Mouse (Mus musculus) regulatory T cell (primary cell): ENCODE results near the gene Kif6.

Experiments used
- in situ Hi-C: fragments of 300-600 bp; cut with MboI, MseI; formaldehyde crosslinking; loops from one replicate; pipeline ENCODE4 v1.15.1; 2025; ENCODE audit warnings: high pct_unique_total_duplicates

Kif6 gene

GRCm38 (mm10) chr17:49788187-49788974 lies 173.4 kb downstream of the Kif6 start:
- in situ Hi-C loops, result no loop called here

- in situ Hi-C loops, result no loop called here
These were observed 176.6 kb downstream of the Kif6 start for GRCm38 (mm10) chr17:49791546-49791945.

DNA sequence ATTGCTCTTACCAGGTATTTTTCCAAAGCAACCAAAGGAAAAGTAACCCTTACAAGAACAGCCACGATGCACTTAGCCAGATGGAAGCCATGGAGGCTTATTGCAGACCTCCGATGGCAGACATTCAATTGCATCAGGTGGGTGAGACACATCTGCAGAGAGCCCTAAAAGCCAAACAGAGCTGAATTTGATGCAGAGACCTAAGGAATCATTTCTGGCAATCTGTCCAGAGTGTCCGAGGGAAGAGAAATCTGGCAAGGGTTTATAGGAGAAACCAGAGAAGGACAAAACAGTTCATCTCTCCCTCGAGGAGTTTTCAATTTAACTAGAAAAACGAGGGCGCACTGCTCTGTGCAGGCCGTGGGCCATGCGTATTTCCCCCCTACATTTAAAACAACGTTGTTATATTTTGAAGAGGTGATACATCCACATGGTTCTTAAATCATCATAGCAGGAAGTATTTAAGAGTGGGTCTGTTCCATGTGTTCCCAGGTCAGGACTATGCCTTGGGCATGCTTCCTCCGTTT lies 177.3 kb downstream of the Kif6 start:
- in situ Hi-C loops, result no loop called here

DNA sequence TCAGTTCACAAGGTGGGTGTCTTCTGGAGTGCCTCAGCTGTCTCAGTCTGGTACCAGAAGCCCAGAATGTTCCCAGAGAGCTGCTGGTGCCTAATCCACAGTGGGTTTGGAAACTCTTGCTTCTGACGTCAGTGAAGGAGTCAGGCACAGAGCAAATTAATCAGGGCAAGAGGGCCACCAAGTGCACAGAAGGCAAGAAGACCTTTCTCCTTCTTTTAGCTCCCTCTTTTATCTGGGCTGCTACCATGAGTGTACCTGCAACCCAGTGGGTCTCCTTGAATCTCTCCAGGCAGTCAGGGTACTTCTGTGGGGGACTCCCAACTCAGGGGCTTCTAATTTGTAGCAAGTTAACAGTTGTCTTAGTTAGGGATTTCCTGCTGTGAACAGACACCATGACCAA lies 178.0 kb downstream of the Kif6 start:
- in situ Hi-C loops, result no loop called here

DNA sequence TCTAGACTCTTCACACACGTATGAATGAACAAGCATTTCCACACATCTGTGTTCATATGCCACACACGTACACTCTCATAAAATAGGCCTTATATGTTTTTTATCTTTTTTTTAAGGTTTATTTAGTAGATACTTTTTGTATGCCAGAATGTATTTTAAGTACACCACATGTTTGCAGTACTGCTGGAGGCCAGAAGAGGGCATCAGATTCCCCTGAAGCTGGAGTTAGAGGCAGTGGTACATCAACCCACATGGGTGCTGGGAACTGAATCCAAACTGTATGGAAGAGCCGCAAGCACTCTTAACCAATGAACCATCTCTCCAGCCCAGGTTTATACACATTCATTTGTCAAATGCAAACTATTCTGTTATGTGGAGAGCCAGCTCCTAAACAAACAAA lies 179.0 kb downstream of the Kif6 start:
- in situ Hi-C loops, result no loop called here

- in situ Hi-C loops, result no loop called here
These were observed 180.3 kb downstream of the Kif6 start for GRCm38 (mm10) chr17:49795241-49795640.

GRCm38 (mm10) chr17:49796116-49796515 lies 181.2 kb downstream of the Kif6 start:
- in situ Hi-C loops, result no loop called here

- in situ Hi-C loops, result no loop called here
These were observed 184.2 kb downstream of the Kif6 start for GRCm38 (mm10) chr17:49799168-49799567.

DNA sequence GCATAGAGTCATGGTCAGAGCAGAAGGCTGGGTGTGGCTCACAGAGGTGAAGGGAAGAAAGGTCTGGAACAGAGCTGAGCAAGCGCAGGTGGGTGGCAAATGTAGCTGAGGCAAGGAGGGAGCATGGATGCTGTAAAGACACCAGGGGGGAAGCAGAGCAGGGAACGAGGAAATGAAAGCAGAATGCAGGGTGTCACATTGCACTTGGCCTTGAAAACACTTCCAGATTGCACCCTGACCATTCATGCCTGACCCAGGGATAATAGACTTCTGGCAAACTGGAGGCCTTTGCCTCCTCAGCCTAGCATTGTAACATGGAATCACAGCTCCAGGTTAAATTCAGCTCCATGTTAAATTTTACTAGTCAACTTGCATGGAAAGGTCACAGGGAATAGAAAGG lies 185.2 kb downstream of the Kif6 start:
- in situ Hi-C loops, result no loop called here

DNA sequence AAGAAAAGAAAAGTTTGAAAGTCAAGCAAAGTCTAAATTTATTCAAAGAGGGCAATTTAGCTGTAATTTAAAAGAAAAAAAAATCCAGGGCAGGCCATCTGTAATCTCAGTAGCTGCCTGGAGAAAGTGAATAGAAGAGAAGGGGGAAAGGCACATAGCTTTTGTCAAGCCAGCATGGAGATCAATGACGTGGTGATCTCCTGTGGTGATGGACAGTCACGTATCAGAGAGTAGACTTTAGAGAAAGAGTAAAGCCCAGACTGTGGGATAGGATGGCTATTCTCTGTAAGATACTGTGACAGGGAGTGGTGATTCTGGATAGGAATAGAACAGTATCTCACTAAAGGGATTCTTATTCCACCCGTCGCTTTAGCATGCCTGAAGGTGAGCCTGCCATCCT lies 192.5 kb downstream of the Kif6 start:
- in situ Hi-C loops, result no loop called here

DNA sequence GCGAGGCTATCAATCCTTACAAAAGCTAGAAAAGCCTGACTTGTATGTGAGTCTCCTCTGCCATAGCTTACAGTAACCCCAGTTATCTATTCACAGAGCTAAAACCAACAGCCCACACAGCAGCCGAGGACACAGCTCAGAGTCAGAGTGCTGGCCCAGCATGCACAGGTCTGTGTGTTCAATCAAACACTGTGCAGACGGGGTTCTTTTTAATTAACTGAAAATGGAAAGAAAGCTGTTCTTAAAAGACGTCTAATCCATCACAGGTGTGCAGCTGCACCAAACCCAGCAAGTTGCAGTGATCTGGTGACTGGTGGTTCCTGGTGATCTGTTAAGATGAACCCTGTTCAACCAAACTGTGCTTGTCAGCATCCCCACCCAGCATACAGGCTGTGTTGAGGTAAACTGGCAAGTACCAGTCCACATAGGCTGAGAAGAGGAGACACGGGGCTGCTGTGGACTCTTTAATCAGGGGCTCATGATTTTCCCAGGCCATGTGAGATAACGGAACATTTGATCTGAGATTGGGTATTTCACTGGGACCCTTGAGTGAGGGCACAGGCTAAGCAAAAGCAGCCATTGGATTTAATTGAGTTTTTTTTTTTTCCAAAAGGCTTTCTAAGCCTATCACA lies 193.9 kb downstream of the Kif6 start:
- in situ Hi-C loops, result no loop called here

GRCm38 (mm10) chr17:49813893-49814640 lies 199.1 kb downstream of the Kif6 start:
- in situ Hi-C loops, result no loop called here

GRCm38 (mm10) chr17:49816067-49816565 lies 201.2 kb downstream of the Kif6 start:
- in situ Hi-C loops, result no loop called here

GRCm38 (mm10) chr17:49816703-49817102 lies 201.8 kb downstream of the Kif6 start:
- in situ Hi-C loops, result no loop called here

- in situ Hi-C loops, result no loop called here
These were observed 205.3 kb downstream of the Kif6 start for GRCm38 (mm10) chr17:49820203-49820602.

DNA sequence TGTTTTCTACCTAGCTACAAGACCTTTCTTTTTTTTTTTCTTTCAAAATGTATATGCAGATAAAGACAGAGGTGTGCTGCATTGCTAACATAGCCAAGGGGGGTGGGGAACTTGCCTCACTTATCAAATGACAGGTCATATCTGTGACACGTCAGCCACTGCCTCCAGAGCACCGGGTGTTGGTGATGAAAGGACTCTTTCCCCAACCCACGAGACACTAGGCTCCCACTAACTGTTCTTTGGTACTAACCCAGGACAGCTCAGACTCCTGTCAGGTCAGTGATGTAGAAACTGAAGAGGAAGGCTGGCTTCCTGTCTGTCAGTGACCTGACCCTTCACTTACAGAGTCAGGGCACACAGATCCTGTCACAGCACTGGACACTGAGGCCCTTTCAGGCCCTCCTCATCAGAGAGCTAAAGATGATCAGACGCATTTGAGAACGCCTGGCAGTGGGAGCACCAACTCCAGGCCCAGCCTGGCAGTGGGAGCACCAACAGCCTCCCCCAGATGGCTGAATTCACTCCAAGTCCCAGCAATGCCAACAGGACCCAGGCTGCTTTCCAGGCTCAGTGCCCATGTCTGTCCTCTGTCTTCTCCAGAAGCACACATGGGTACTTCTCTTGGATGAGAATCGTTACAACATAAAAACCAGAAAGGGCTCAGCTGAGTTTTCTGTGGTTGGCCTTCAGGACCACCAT lies 209.4 kb downstream of the Kif6 start:
- in situ Hi-C loops, result no loop called here

DNA sequence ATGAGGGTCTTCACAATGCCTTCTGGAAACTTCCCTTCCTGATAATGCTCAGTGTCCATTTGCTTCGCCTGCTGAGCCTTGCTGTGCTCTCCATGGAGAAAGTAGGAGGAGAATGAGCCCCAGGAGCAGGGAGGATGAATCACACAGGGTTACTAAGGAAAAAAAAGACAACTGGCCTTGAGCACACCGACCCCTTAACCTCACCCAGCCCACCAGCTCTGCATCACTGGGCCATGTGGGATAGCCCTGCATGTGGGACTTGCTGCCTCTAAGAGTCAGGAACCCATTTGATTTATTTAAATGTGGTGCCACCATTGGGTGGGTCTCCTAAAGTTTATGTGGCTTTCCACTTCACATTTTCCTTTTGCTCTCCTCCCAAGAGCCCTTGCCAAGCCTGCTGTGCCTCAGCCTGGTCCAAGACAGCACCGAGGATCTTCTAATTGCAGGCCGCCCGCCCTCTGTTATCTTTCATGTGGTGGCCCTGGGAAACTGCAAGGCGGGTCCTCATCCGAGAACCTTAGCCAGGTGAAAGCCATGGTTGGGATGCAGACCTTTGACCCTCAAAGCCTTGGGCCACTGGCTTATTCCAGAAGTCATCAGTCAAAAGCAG lies 210.0 kb downstream of the Kif6 start:
- in situ Hi-C loops, result no loop called here

DNA sequence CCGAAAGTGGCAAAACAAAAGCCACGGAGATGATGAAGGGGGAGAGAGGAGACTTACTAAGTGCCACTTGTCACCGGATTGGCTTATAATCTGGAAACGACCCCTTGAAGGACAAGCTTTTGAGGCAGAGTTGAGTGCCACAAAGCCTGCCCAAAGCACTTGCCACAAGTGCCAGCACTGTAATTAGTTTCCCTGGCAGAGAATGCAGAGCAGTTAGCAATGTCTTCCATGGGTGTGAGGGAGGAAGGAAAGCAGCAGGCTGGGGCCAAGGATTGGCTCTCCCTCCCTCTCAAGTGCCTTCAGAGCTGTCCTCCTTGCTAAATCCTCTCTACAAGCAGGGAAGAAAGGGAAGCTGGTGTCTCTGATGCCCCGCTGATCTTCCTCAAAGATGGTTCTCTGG lies 210.9 kb downstream of the Kif6 start:
- in situ Hi-C loops, result no loop called here

DNA sequence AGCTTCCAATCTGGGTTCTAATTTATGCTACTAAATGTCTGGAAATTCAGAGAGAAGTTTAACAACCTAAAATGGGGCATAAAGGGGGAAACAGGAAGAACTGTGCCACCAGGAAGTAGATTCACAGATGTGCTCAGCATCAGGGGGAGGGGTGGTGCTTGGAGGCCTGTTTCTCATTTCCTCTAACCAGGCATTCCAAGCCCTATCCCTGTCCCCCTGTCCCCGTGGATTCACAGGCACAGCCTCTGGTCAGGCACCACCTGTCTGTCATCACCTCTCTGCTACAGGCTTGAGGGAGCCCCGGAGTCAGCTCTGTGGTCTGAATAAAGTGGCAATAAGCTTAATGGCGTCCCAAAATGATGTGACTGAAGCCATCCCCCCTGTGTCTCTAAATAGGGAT lies 216.8 kb downstream of the Kif6 start:
- in situ Hi-C loops, result no loop called here

DNA sequence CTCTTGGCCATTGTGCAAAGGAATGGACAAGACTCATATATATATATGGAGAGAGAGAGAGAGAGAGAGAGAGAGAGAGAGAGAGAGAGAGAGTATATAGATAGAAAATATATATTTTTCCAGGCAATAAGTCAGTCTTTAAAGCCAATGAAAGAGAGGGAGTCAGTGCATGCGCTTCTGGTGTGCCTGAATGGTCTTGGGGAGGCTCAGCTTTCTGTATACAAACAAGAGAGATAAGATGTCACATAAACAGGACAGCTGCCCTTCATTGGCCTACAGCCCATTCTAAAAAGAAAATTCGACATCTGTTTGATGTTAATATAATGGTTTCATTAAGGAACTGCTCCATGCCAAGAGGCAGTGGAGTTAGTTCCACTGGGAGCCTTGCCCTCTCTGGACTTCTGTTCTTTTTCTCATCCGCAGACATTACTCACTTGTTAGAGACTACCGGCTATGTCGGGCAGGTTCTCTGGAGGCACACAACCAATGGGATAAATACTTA lies 219.2 kb downstream of the Kif6 start:
- in situ Hi-C loops, result no loop called here

DNA sequence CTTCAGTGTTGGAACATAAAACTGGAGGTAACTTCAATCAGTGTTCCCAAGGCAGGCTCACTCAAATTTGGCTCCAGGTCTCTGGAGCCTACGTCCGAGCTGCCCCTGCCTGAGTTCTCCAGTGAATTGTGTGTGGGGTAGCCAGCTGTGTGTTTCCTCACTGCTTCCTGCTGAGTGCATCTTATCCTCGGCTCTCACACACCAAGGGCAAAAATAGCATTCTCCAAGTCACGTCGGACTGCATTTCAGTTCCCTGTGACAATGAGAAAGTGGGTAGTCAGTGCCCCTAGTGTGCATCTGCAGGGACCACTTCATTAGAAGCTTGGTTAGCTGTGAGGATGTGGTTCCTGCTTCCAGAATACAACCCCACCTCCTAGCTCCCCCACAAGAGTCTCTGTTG lies 222.5 kb downstream of the Kif6 start:
- in situ Hi-C loops, result no loop called here
